Mouse (Mus musculus) left cerebral cortex, adult 6 months (tissue): ENCODE measurements around the gene Abraxas1. TPM values are rescaled to one million over a fixed set of nuclear protein-coding genes. Genes with fewer than 3 reads are reported as not detected.

Source experiments
- long read RNA-seq, 2 experiments: library from polyadenylated mRNA; unstranded; transcript quantifications; one replicate each; pipeline ENCODE4 v2.0.0; 2019 to 2020
- polyA plus RNA-seq: library from polyadenylated mRNA; unstranded; fragments of <200 nt; fragmentation: Nextera tagmentation; gene quantifications from 2 replicates; pipeline ENCODE4 v1.2.3, GENCODE M21; 2021

The Abraxas1 gene
- polyA plus RNA-seq, result 4.4 and 5.2 TPM in 2 replicates
- long read RNA-seq, experiment 1, transcript Abraxas1-202 (9 exons, 2,139 nt), result major isoform, 10 of 31 reads
- long read RNA-seq, experiment 1, transcript Abraxas1-209 (10 exons, 1,668 nt), result minor isoform, 7 of 31 reads
- long read RNA-seq, experiment 1, partial matches to known transcripts, result 2 of 31 reads
- long read RNA-seq, experiment 1, other reads (novel, unspliced or antisense), result 11 of 31 reads
- long read RNA-seq, experiment 2, partial matches to known transcripts, result 1 of 6 reads
- long read RNA-seq, experiment 2, other reads (novel, unspliced or antisense), result 2 of 6 reads

GRCm38 (mm10) chr5:100820483-100821184, at the start of gene Abraxas1:
TSS of gene Abraxas1 (minus strand) at chr5:100820965.

DNA sequence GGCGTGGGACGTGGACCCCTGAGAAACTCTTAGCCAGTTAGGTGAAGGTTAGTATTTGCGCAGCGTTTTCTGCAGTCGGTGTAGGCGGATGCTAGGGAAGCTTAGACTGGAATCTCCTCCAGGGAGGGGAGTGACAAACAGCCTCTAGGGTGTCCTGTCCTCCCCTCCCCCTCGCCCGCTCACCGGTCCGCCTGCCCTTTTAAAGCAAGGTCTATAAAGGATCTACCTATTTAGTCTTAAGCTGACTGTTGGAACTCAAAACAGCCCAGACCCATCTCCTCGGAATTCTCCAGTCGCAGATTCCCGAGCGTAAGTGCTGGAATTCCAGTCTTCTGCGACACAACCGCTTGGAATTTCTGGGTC, 24.7 kb upstream of the Abraxas1 start, which contains the start of gene Gpat3:
Gene Gpat3, plus strand, starts transcription at position 229 of the 363 bp plus-strand sequence.

DNA sequence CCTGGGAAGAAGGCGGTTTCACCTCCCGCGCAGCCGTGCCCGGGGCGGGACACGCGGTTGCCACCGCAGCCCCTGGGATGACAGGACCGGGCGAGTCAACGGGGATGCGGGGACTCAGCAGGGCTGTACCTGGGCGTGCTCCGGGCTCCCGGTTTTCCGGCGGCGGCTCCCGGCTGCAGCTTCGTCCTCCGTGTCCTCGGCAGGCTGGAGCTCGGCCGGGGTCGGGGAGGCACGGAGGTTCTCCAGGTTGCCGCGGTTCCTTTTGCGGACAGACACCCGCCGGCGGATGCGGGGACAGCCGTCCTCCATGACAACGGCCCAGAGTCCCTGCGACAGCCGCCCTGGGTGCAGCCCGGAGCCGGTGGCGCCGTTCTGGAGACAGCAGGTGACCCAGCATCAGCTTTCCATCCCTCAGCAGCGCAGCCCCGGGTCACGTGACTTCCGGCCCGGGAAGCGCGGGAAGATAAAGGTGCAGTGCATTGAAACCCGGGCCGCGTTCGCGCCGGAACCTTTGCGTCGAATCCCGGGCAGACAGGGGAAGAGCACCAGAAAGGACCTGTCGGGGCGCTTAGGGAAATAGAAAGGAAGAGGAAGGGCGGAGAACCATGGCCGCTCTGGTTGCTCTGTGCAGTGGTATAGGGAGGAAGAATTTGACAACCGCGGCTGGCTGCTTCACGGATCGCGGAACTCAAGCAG, 22.5 kb downstream of the Abraxas1 start, which contains the start of the genes Helq and Mrps18c:
Gene Helq, minus strand, starts transcription at position 434 of the 696 bp plus-strand sequence.
Gene Mrps18c, plus strand, starts transcription at position 463 of the 696 bp plus-strand sequence.

Other genes starting within 250 kb of the Abraxas1 start
- gene Plac8, start 248.7 kb downstream of the Abraxas1 start, polyA plus RNA-seq, result 0.16 TPM in 1 of 2 replicates, not detected in the other
- gene Coq2, start 145.8 kb downstream of the Abraxas1 start, polyA plus RNA-seq, result 25.0 and 156 TPM in 2 replicates
- gene Hpse, start 101.2 kb downstream of the Abraxas1 start, polyA plus RNA-seq, result 0.59 and 0.69 TPM in 2 replicates
- 3.1 and 4.1 TPM in 2 replicates for gene Helq, start 22.4 kb downstream of the Abraxas1 start, polyA plus RNA-seq
- gene Mrps18c, start 22.3 kb downstream of the Abraxas1 start, polyA plus RNA-seq, result 162 and 173 TPM in 2 replicates
- 3.1 and 4.4 TPM in 2 replicates for gene Gpat3, start 24.7 kb upstream of the Abraxas1 start, polyA plus RNA-seq